Mouse (Mus musculus) olfactory bulb, adult 2 months (tissue): Measurements from ENCODE around the gene Ccl20.

Experiments
- CTCF ChIP-seq: fragments of 200-500 bp; IDR thresholded peaks from 2 replicates; pipeline ENCODE4 v1.5.1; 2012; ENCODE audit warnings: low read depth, mild to moderate bottlenecking, low read length, moderate library complexity; ENCODE audit not compliant: insufficient read depth
- POLR2A ChIP-seq: fragments of 200-500 bp; IDR thresholded peaks from 2 replicates; pipeline ENCODE4 v1.6.1; 2012; ENCODE audit warnings: mild to moderate bottlenecking, low read depth, low read length, moderate library complexity; ENCODE audit not compliant: insufficient read depth

DNA sequence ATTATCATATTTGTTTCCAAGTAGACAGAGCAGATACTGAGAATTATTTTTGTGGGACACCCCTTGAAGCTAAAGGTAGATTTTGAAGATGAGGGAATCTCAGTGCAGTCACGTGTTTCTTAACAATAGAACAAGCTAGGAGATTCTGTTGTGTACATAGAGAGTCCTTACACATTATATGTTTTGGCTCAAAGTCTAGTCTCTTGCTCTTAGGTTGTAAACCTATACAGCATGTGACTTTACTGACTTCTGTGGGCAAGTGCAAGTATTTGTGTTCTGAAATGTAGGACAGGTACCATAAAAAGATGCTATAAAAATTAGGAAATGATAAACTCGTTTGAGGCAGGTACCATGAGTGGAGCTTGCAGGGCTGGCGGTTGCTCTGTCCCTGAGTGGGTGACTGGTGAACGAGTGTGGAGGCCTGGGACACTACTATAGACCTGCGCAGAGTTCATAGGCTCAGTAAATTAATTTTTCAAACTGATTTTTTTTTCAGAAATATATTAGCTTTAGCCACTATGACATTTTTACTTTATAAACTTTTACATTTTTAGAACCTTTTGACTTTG, 9.1 kb upstream of the Ccl20 start:
- TF ChIP-seq CTCF (no peak), POLR2A (no peak)
